Mouse (Mus musculus) large intestine, adult 2 months (tissue): Measurements from ENCODE around the gene Gpcpd1. TPM values are rescaled to one million over a fixed set of nuclear protein-coding genes. Genes with fewer than 3 reads are reported as not detected.
A peak's percentile ranks its signal among the peaks of the same experiment; 100 is the strongest.

Experiments used
- DNase-seq: peaks from one replicate; pipeline ENCODE4 v3.0.0-alpha.2; 2012; ENCODE audit warnings: low read depth, low spot score
- WGBS: fragments of 180-500 bp; shearing (Covaris S2); methylation state at CpG from one replicate; pipeline ENCODE4 v1.1.7; 2018; 5-methylcytosine and 5-hydroxymethylcytosine counted together
- polyA plus RNA-seq: library from polyadenylated mRNA; depleted of rRNA; stranded (reverse); fragments of >200 nt; gene quantifications from 2 replicates; pipeline ENCODE4 v1.2.3, GENCODE M21; 2012; rRNA removed

Gene Gpcpd1
- polyA plus RNA-seq, result 6.7 and 8.4 TPM in 2 replicates

DNA sequence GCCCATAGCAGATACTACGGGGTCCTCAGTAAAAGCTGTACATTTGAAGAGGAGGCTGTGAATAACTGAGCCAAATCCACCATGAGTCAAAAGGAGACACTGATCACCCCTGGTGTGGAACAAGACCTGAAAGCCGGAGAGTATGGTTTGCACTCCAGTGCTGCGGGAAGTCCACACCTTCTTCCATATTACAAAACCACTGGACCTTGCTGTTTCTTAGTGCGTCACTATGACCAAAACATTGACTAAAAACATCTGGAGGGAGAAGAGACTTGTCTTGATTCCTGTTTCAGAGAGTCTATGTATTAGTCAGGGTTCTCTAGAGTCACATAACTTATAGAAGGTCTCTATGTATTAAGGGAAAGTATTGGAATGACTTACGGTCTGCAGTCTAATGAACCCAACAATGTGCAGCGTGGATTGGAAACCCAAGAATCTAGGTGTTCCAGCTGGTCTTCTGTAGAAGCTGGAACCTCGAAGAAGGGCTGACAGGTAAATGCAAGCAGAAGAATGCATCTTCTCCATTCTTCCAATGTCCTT, at the start of gene Gpcpd1:
Gpcpd1 (minus strand) TSS at position 490 of the 540 bp plus-strand sequence.
- WGBS, result 95% methylated on average over 7 of the region's 7 CpGs

DNA sequence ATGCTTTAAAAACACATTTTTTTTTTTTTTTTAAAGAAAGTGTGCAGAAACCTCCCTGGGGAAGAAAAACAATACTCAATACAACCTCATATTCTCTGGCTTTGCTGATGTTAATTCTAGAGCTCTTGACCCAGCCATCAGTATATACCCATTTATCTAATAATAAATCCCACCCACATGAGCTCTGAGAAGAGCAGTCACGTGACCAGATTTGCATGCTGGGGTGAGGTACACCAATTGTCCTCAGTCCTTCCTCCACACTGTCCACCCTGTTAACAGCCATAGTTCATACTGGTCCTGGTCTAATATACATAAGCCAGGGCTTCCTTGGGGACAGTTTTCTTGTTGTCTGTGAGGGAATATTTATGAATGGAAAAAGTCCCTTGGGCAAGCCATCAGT, 49.0 kb upstream of the Gpcpd1 start:
- DNase-seq, result no peak
- 88% methylated on average over 1 of the region's 1 CpGs for WGBS

More for the DNA sequence above, at the start of gene Gpcpd1:
- no peak for DNase-seq

- 93% methylated on average over 2 of the region's 2 CpGs for WGBS
Measured at GRCm38 (mm10) chr2:132628626-132629025, 41.1 kb upstream of the Gpcpd1 start.

DNA sequence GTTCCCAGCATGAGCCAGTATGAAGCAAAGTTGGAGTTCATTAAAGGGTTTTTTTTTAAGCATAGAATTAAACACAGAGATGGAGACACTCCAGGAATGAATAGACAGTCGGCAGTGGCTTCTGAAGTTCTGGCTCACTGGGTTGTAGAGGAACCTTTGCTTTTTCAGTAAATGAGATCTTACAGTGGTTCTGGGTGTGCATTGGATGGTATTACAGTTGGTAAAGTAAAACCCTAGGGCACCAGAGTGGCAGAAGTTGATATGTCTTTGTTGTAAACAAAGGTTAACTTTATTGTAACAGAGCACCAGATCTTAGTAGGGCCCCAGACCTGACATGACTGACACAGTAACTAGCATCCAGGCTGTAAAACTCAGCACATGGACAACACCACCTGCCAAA, 35.6 kb upstream of the Gpcpd1 start:
- DNase-seq, result no peak
- WGBS, result 64% methylated on average over 1 of the region's 1 CpGs

More at GRCm38 (mm10) chr2:132628626-132629025, 41.1 kb upstream of the Gpcpd1 start:
- DNase-seq, result no peak

DNA sequence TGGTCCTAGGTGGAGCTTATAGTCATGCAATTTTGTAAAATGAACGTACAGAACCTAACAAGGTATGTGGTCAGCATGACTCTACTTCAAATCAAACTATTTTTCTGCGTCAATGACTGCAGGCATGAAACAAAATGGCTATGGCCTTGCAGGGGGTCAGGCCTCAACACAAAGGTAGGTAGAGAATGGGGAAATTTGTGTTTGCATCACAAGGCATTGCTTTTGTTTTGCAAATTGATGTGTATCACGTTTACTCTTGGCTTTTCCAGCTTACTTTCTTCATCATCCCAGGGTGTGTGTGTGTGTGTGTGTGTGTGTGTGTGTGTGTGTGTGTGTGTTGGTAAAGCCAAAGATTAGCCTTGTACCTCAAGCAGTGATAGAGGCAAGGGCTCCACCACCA, 30.2 kb upstream of the Gpcpd1 start:
- no peak for DNase-seq
- 75% methylated on average over 3 of the region's 3 CpGs for WGBS

DNA sequence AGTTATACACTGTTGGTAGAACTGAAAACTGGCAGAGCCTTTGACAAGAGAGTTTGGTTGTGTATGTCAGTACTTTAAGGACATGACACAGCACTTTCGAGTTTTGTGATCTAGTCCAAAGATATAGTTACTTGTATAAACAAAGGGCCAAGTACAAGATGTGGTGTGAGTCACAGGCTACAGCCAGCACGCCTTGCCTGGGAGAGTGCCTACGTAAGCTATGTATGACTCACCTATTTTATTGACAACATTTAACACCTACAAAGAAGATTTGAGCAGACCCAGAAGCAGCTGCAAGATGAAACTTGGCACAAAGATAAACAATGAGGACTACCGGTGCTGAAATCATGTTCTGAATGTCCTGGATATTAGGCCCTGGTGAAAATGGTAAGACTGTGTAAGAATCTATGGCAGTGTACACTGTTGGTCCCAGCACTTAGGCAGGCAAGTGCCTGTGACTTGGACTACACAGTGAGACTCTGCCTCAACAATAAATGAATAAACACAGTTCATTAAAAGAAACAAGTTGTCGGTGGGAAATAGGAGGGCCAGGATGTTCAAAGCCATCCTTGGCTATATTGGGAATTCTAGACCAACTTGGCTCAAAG, 26.2 kb upstream of the Gpcpd1 start:
- 6% methylated on average over 5 of the region's 5 CpGs for WGBS
- DNase-seq, result peak; percentile 85

DNA sequence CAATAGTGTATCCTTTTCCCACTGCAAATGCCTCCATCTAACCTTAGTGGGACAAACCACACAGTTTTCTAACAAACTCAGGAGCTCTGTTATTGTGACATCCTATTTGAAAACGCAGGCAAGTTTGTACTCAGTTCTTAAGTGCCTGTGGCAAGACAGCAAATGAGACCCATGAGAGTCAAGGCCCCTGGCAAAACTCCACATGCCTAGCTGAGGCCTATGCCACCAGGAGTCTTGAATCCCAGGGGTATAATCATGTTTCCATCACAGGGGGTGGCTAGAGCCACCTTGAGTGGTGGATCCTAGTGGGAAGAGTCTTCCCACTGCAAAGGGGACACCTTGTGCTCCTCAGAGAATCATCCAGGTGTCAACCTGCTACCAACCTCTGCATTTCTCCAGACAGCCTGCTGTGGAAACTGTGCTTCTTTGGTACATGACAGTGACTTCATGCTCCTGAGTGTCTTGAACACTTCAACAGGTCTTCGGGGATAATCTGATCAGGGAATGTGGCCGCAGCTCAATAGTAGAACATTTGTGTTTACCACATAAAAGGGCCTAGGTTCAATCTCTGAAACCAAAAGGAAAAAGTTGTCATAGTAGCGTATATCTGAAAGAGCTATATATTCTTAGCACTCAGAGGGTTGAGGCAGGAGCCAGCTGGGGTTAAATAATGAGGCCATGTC, 24.2 kb upstream of the Gpcpd1 start:
- DNase-seq, result no peak
- WGBS, result 93% methylated on average over 4 of the region's 4 CpGs

DNA sequence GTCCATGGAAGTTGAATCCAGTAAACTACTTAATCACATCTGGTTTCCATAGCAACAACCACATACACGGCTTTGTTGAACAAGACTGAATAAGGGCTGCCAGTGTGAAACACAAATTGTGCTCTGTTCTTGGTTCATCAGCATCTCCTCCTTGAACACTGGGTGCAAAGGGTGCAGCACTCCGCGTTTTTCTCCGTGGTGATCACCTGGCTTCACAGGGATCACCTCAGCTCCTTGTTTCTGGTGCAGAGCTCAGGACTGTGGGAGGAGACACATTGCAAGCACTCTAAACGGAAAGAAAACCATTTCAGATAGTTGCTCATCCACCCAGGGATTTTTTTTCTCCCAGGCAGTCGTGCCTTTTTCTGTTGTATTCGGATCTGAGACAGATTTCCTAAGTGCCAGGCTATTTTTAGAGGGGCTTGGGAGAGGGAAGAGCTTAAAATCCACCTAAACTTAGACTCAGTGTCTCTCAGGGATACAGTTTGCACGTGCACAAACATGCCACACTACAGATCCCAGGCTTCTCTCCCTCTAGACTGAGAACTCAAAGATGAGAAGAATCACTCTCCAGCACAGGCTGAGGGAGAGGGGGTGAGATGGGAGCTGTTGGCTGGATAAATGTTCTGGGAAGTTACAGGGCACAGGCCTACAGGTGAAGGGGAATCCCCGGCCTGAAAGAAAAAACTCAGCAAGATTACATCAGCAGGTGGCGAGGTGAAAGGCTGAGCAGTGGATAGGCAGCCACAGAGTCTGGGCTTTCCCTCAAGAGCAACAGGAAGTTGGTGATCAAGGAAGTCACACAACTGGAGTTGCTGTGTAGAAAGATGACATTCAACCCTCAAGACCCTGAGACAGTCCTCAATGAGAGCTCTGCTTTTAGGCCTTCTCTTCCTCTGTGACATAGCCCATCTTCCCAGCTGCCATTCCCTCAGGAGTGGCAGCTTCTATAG, 19.9 kb upstream of the Gpcpd1 start:
- WGBS, result 20% methylated on average over 10 of the region's 10 CpGs
- DNase-seq, result no peak

- DNase-seq, result no peak
- 77% methylated on average over 5 of the region's 5 CpGs for WGBS
Measured at GRCm38 (mm10) chr2:132605795-132606563, 18.4 kb upstream of the Gpcpd1 start.

DNA sequence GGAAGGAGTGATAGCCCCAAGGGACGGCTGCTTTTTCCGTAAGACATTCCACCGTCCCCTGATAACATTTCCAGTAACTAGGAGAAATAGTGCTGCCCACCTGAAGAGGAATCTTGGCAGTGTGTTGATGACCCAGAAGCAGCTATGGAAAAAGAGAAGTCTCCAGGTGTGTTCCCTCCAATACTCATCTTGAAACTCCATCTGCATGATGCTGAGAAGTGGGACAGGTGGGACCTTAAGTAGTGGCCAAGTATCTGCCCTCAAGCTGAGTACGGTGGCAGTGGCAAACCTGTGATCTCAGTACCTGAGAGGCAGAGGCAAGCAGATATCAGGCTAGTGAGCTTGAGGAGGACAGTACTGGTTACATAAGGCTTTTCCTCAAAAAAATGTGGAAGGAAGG, 17.4 kb upstream of the Gpcpd1 start:
- 92% methylated on average over 4 of the region's 4 CpGs for WGBS
- DNase-seq, result no peak

DNA sequence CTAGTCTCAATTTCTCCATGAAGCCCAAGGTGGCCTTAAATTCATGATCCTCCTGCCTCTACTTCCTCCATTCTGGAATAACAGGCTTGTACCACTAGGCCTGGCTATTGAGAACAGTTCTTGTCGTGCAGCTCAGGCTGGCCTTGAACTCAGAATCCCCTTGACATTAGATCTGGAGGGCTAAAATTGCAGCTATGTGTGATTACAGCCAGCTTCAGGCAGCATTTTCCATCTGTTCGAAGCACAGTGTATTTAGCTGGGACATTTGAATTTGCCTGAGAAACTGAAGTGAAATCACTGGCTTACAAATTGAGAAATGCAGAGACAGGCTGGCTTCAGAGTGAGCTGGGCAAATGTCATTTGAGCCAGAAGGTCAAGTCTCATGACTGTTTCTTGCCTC, 16.2 kb upstream of the Gpcpd1 start:
- 91% methylated on average over 2 of the region's 2 CpGs for WGBS
- no peak for DNase-seq

GRCm38 (mm10) chr2:132601777-132602176, 14.2 kb upstream of the Gpcpd1 start:
- no peak for DNase-seq

DNA sequence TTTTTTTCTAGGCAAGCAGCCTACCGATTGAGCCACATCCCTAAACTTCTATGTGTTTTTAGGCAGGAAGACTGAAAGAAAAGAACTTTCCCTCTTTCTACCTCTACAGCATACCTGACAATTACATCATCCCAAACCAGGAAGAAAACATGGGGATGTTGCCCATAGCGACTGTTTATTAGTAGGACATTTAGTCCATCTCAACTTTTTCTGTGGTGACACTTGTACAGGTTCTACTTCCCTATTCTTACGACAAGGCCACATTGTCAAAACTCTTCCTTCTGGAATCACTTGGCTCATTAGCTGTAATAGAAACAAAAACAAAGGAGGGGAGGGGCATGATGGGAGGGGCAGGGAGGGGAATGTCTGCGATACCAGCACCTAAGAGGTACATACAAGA, 12.6 kb upstream of the Gpcpd1 start:
- no peak for DNase-seq
- 35% methylated on average over 4 of the region's 4 CpGs for WGBS

DNA sequence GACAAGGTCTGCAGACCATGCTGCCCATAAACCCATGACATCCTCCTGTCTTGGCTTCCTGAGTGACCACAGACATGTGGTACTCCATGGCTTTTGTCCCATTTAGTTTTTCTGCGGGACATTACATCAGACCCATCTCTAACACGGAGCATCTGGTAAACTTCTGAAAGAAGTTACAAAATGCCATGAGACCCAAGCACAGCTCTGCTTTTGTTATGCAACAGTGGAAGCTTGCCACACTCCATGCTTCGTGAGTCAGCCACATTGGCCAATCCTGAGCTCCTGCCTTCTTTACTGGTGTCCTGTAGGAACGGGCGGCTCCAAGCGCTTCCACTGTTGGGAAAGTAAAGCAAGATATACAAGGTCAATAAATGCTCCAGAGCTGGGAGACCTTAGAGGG, 11.6 kb upstream of the Gpcpd1 start:
- DNase-seq, result no peak
- 76% methylated on average over 6 of the region's 6 CpGs for WGBS

GRCm38 (mm10) chr2:132597866-132598480, 10.4 kb upstream of the Gpcpd1 start:
- DNase-seq, result no peak

DNA sequence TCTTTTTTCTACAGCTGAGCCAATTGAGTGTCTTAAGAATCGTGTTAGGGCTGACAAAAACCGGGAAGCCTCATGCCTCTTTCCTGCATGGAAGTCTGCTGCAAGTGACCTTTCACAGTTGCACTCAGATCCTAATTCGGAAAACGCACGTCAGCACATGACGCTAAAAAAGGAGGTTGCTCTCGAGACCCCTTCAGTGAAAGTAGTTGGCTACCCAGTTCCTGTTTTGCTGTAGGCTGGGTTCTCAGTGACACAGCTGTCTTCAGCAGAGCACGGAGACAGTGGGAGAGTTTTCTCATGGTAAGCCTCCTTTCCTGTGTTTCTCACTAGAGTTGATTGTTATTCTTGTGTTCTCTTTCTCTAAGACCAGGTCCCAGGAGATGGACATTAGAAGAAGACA, 9.7 kb upstream of the Gpcpd1 start:
- no peak for DNase-seq
- 78% methylated on average over 8 of the region's 8 CpGs for WGBS

More at GRCm38 (mm10) chr2:132597866-132598480, 10.4 kb upstream of the Gpcpd1 start:
- 47% methylated on average over 3 of the region's 3 CpGs for WGBS

GRCm38 (mm10) chr2:132595601-132596235, 8.2 kb upstream of the Gpcpd1 start:
- 71% methylated on average over 11 of the region's 11 CpGs for WGBS
- no peak for DNase-seq

- no peak for DNase-seq
- WGBS, result 94% methylated on average over 3 of the region's 3 CpGs
Measured at GRCm38 (mm10) chr2:132592126-132592525, 4.6 kb upstream of the Gpcpd1 start.
